Mouse (Mus musculus) C3H10T1/2 (cell line): ENCODE data around the gene Clip2. TPM values are rescaled to one million over a fixed set of nuclear protein-coding genes. Genes with fewer than 3 reads are reported as not detected.

Source experiments
- polyA plus RNA-seq, 2 experiments: library from polyadenylated mRNA; unstranded; fragments of >200 nt; fragmentation: generic; extraction: Trizol; gene quantifications; one replicate each; pipeline ENCODE4 v1.2.1; 2012; ENCODE audit warnings: missing spikeins in 2 of 2

The Clip2 gene
- polyA plus RNA-seq, result 10 to 100 TPM; 10.0 to 35.1 TPM

GRCm38 (mm10) chr5:134552110-134552972 lies at the start of gene Clip2:
TSS of gene Clip2 (minus strand) at chr5:134552434.

GRCm38 (mm10) chr5:134581146-134581545 lies 28.9 kb upstream of the Clip2 start, which contains the start of gene Rfc2:
TSS of gene Rfc2 (plus strand) at chr5:134581366.

GRCm38 (mm10) chr5:134560071-134560449 lies 7.8 kb upstream of the Clip2 start, which contains the start of gene Syna:
TSS of gene Syna (minus strand) at chr5:134560171.

GRCm38 (mm10) chr5:134456503-134456962 lies 95.7 kb downstream of the Clip2 start, which contains the start of gene Gtf2ird1:
TSS of gene Gtf2ird1 (minus strand) at chr5:134456716.

Other genes starting within 250 kb of the Clip2 start
- gene Gtf2i, start 237.7 kb downstream of the Clip2 start, polyA plus RNA-seq, result 100 to 1,000 TPM in 1 of 2 experiments, 10 to 100 TPM in 1; 22.8 to 128 TPM
- gene Gtf2ird1, start 95.7 kb downstream of the Clip2 start, polyA plus RNA-seq, result 10 to 100 TPM; 19.2 to 35.6 TPM
- under 1 TPM; 0.04 to 0.37 TPM for gene Syna, start 7.7 kb upstream of the Clip2 start, polyA plus RNA-seq
- gene Rfc2, start 28.9 kb upstream of the Clip2 start, polyA plus RNA-seq, result 100 to 1,000 TPM in 1 of 2 experiments, 10 to 100 TPM in 1; 90.3 to 188 TPM
- gene Lat2, start 62.6 kb upstream of the Clip2 start, polyA plus RNA-seq, result 1 to 10 TPM in 1 of 2 experiments, under 1 TPM in 1; 0.26 to 1.0 TPM
- 100 to 1,000 TPM; 192 to 279 TPM for gene Eif4h, start 87.1 kb upstream of the Clip2 start, polyA plus RNA-seq
- 10 to 100 TPM in 1 of 2 experiments, 1 to 10 TPM in 1; 8.8 to 10.6 TPM for gene Limk1, start 136.2 kb upstream of the Clip2 start, polyA plus RNA-seq
- 10 to 100 TPM in 1 of 2 experiments, under 1 TPM in 1; 0.04 to 12.8 TPM for gene Eln, start 194.9 kb upstream of the Clip2 start, polyA plus RNA-seq